Mouse (Mus musculus): ENCODE results near the gene Cep19. TPM values are rescaled to one million over a fixed set of nuclear protein-coding genes. Genes with fewer than 3 reads are reported as not detected.
"Not testable (repeated sequence)": the region's sequence is repeated elsewhere in the genome, so short reads cannot be mapped to it uniquely, and the experiment has no call there.

Gene Cep19
- total RNA-seq (2022), result 10 to 100 TPM in 2 of 4 experiments, 1 to 10 TPM in 2; 9.5 to 11.1 (median 10.2) TPM

DNA sequence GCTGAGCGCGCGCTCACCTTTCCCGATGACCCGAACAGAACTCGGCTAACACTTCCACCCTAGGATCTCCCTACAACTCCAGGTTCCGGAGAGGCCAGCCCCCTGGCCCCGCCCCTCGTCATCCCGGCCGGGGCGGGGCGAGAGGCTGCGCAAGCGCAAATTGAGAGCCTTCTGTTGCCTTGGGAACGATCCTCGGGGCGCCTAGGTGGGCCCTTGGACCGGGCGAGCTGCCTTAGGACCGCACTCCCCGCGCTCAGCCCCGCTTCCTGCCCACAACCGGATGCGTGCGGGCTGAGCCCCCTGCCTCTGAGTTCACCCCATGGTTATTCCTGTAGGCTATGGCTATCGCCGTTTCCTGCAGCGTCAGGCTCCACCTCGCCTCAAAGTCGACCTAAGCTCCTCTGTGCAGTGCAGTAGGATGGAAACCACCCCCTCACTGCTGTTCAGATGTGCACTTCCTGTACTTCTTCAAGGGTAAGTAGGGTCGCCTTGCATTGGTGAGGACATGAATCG, at the start of gene Cep19, which contains the start of gene Pigx:
Gene Cep19 (plus strand): TSS at position 163 of the 513 bp plus-strand sequence.
Gene Pigx (minus strand): TSS at position 103 of the 513 bp plus-strand sequence.
- peak; percentile 79 to 83 for DNase-seq (ENCODE audit: low spot score in 2 of 2)

- no peak for DNase-seq (ENCODE audit: low spot score in 2 of 2)
Measured at GRCm38 (mm10) chr16:32058817-32059216, 40.8 kb upstream of the Cep19 start.

- no peak for DNase-seq (ENCODE audit: low spot score in 2 of 2)
Measured at GRCm38 (mm10) chr16:32059840-32060523, 39.6 kb upstream of the Cep19 start.

- no peak for DNase-seq (ENCODE audit: low spot score in 2 of 2)
Measured at GRCm38 (mm10) chr16:32062226-32062625, 37.4 kb upstream of the Cep19 start.

DNA sequence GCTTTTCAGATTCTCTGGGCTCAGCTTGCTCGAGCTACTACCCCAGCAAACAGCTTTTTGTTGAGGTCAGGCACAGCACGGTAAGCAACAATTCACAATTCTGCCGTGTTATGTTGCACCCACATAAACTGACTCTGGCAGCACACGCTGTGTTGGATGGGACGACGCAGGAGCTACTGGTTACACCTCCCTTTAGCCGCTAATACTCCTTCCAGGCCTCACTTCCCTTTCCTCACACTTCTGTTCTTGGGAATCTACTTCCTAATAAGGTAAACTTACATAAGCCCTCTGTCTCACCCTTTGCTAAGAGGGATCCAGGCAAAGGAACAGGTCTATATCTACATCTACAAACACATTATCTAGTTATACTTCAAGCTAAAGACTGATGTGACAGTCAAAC, 35.7 kb upstream of the Cep19 start:
- DNase-seq (ENCODE audit: low spot score in 2 of 2), result no peak

DNA sequence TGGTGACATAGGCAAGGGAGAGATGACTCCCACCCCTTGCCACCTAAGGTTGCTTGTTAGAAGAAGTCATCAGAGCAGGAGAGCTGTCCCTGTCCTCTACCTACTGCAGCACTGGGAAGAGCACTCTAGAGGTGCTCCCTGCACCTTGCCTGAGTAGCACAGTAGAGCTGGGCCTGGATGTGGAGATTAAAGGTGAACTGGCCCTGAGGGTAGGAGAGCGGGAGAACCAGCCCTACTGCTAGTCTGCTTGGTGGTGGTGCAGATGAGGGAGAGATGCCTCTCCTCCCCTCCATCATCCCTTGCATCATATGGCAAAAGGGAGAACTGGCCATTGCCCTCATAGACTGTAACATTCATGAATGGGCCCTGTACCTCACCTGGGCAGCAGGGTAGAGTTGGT, 32.7 kb upstream of the Cep19 start:
- DNase-seq (ENCODE audit: low spot score in 2 of 2), result no peak

DNA sequence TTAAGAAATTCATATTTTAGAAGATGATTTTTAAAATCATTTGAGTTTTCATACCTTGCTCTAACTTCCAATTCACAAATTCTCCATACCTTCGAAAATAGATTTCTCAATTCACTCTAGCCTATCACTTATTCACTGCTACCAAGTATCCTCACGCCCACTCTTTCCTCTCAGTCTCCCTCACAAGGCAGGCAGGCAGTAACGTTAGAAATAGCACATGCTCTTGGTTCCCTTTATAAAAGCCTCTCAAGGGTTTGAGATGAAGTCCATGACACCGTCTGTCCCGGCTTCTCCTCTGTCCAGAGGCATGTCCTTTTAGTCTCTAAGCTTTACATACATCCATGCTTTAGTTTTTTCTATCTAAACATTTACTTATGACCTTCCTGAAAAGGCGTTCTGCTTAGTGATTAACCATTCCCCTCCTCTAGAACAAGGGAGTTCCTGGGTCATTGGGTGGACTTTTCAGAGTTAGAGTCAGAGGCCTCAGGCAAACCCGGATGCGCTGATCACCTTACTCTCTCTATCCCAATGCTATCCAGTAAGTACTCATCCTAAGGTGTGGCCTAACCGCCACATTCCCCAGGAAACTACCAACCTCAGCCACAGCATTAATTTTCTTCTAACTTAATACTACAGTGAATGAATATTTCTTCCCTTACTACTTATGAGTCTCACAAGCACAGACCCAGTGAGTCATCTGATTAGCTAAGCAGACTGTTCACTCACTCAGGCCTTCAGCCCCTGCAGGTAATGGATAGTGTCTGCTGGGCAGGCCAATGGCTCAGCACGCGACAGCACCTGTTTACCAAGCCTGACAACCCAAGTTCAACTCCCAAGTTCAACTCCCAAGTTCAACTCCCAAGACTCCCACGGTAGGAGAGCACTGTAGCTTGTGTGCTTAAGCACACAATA, 31.0 kb upstream of the Cep19 start:
- DNase-seq (ENCODE audit: low spot score in 2 of 2), result no peak

GRCm38 (mm10) chr16:32070070-32070469, 29.5 kb upstream of the Cep19 start:
- DNase-seq (ENCODE audit: low spot score in 2 of 2), result not testable (repeated sequence)

DNA sequence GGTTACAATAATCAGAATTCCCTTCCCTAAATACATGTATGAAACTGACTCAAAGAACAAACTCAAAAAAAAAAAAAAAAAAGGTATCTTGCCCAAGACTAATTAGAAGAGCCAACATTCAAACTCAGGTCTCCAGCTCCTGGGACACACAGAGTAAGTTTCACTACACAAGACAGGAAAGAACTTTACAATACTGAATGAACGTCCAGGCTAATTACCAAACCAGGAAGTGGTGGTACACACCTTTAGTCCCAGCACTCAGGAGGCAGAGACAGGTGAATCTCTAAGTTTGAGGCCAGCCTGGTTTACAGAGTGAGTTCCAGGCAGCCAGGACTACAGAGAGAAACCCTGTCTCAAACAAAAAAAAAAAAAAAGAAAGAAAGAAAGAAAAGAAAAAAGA, 23.8 kb upstream of the Cep19 start:
- DNase-seq (ENCODE audit: low spot score in 2 of 2), result no peak

- DNase-seq (ENCODE audit: low spot score in 2 of 2), result no peak
Measured at GRCm38 (mm10) chr16:32076406-32076805, 23.2 kb upstream of the Cep19 start.

GRCm38 (mm10) chr16:32077648-32078407, 21.8 kb upstream of the Cep19 start:
- no peak for DNase-seq (ENCODE audit: low spot score in 2 of 2)

DNA sequence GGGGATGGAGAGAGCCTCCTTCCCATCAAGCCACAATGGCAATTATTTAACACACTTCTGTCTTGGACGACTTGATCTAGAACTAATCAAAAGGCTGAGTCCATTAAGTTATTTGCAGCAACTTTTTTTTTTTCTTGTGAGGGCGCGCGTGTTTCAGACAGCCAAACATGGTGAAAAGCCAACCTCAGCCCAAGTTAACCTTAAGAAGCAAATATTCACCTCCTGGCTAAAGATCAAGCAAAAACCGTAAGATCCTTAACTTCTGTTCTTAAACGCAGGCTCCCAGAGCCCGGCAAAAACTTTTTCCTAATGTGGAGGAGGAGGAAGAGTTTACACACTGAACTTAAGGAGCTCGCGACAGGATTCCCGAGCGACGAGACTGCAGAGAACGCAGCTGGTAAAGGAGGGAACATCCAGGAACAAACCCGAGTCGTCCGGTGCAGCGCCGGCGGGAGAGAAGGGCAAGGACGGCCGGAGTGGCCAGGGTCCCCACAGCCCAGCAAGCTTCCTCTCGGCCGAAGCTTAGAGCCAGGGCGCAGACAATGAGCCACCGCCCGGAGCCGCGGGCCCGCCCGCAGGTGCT, 21.1 kb upstream of the Cep19 start:
- DNase-seq (ENCODE audit: low spot score in 2 of 2), result peak; percentile 12 to 28

DNA sequence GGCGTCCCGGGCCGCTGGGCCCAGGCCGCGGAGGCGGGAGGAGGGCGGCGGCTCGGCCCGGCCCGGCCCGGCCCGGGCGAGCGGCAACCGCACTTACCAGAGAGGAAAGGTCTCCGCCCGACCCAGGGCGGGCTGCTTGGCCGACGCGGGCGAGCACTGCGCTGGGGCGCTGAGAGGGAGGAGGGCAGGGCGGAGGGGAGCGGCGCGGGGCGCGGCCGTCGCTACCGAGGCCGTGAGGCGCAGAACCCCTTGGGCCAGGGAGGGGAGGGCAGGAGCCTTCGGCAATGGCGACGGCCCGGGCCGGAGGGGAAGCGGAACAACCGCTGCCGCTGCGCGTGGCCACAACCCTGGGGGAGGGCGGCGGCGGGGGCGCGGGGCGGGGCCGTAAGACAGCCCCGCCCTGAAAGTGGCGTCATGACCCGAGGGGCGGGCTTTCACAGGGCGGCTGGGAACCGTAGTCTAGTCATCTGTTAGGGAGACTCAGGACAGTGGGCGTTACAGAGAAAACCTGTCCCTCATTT, 20.5 kb upstream of the Cep19 start, which contains the start of gene Pak2:
Gene Pak2 (minus strand): TSS at position 352 of the 521 bp plus-strand sequence.
- peak; percentile 63 to 76 for DNase-seq (ENCODE audit: low spot score in 2 of 2)

GRCm38 (mm10) chr16:32087629-32088443, 11.8 kb upstream of the Cep19 start:
- DNase-seq (ENCODE audit: low spot score in 2 of 2), result no peak

- no peak for DNase-seq (ENCODE audit: low spot score in 2 of 2)
Measured at GRCm38 (mm10) chr16:32091466-32091865, 8.1 kb upstream of the Cep19 start.

GRCm38 (mm10) chr16:32097757-32098156, 1.8 kb upstream of the Cep19 start:
- DNase-seq (ENCODE audit: low spot score in 2 of 2), result not testable (repeated sequence)

DNA sequence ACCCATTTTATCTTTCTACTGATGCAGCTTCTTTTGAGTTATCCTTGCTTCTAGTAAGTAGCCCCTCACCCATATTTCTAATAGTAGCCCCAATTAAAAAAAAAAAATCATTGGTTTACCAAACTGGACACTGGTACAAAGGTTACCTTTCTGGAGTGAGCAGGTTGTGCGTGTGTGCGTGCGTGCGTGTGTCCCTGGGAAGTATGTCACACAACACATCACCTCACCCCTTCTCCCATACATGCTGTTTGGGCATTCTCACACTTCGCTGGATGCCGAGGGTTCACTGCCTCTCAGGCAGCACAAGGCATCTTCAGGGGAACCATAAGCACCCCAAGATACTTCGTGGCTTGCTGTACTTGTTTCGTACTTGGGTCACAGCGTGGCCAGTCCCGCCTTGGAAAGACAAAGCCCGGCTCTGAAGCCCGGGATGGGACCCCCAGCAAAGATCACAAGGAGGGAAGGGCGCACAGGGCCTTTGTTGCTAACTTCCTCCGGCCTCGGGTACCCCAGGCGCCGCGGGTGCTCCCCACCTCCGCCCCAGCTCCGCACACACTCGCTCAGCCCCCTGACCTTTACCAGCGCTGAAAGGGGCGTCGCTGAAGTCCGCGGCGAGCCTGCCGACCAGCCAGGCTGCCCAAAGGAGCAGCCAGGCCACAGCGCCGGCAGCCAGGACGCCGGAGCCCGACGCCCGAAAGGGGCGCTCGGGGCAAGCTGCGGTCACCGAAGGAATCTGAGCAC, 533 bp upstream of the Cep19 start:
- no peak for DNase-seq (ENCODE audit: low spot score in 2 of 2)

DNA sequence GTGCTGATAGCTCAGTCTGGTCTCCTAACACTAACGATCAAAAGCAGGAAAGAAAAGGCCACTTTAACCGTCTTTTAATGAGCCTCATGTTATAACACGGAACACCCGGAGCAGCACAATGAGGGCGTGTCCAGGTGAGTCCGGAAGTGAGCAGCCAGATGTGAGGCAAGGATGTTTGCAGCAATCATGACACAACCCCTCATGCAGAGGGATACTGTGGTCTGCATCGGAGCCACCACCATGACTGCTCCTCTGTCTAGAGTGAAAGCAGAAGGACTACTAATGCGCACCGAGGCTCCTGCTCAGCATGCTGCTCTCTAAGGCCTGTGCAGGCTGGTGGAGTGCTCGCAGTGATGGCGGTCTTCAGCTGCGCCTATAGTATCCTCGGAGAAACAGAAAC, 2.7 kb downstream of the Cep19 start:
- no peak for DNase-seq (ENCODE audit: low spot score in 2 of 2)

GRCm38 (mm10) chr16:32105698-32106097, 6.1 kb downstream of the Cep19 start:
- no peak for DNase-seq (ENCODE audit: low spot score in 2 of 2)
